Mouse (Mus musculus) heart, embryonic 14.5 days (tissue): ENCODE measurements around the gene Ecm2. TPM values are rescaled to one million over a fixed set of nuclear protein-coding genes. Genes with fewer than 3 reads are reported as not detected.
A peak's percentile ranks its signal among the peaks of the same experiment; 100 is the strongest.

Experiments used
- ATAC-seq: fragments of 200-750 bp; cut with Nextera tagmentation; 2 replicates; pipeline ENCODE4 v1.8.0; 2017; ENCODE audit warnings: low read depth, moderate TSS enrichment; ENCODE audit not compliant: insufficient number of reproducible peaks, insufficient read depth, low FRiP score
- H3K27ac ChIP-seq, 2 experiments: fragments of 200-500 bp in 1 of 2; fragments of 300-500 bp in 1 of 2; sonication (generic) in 1 of 2; replicated peaks in 1 of 2; 2 replicates each; pipeline ENCODE4 v1.5.1; 2012 to 2014; ENCODE audit warnings: low read depth in 2 of 2, low read length in 2 of 2, control low read depth in 1 of 2, mild to moderate bottlenecking in 1 of 2, mixed read lengths in 1 of 2; ENCODE audit not compliant: control insufficient read depth in 1 of 2, insufficient read depth in 1 of 2
- H3K27me3 ChIP-seq: fragments of 300-500 bp; sonication (generic); 2 replicates; pipeline ENCODE4 v1.6.1; 2014; ENCODE audit warnings: mild to moderate bottlenecking, low read length, control low read depth; ENCODE audit not compliant: control insufficient read depth, insufficient read depth
- H3K36me3 ChIP-seq: fragments of 300-500 bp; sonication (generic); 2 replicates; pipeline ENCODE4 v1.6.1; 2014; ENCODE audit warnings: mild to moderate bottlenecking, control low read depth, low read length, mixed read lengths; ENCODE audit not compliant: control insufficient read depth, insufficient read depth
- H3K4me1 ChIP-seq, 2 experiments: fragments of 200-500 bp in 1 of 2; fragments of 300-500 bp in 1 of 2; sonication (generic) in 1 of 2; 2 replicates each; pipeline ENCODE4 v1.6.1; 2012 to 2014; ENCODE audit warnings: low read length in 2 of 2, control low read depth in 1 of 2, mixed read lengths in 1 of 2; ENCODE audit not compliant: control insufficient read depth in 2 of 2, insufficient read depth in 2 of 2
- H3K4me2 ChIP-seq: fragments of 300-500 bp; sonication (generic); 2 replicates; pipeline ENCODE4 v1.6.1; 2014; ENCODE audit warnings: mild to moderate bottlenecking, low read length
- H3K4me3 ChIP-seq, 2 experiments: fragments of 200-500 bp in 1 of 2; fragments of 300-500 bp in 1 of 2; sonication (generic) in 1 of 2; 2 replicates each; pipeline ENCODE4 v1.5.1; 2012 to 2014; ENCODE audit warnings: low read length in 2 of 2, mild to moderate bottlenecking in 2 of 2, control low read depth in 1 of 2, low read depth in 1 of 2, moderate library complexity in 1 of 2; ENCODE audit not compliant: control insufficient read depth in 1 of 2, insufficient read depth in 1 of 2
- H3K9ac ChIP-seq: fragments of 300-500 bp; sonication (generic); 2 replicates; pipeline ENCODE4 v1.6.1; 2014; ENCODE audit warnings: mild to moderate bottlenecking, low read length
- H3K9me3 ChIP-seq: fragments of 300-500 bp; sonication (generic); 2 replicates; pipeline ENCODE4 v1.6.1; 2016; ENCODE audit warnings: low read length, control low read depth; ENCODE audit not compliant: control insufficient read depth
- WGBS: fragments of 180-500 bp; shearing (Covaris S2); extraction: QIAGEN DNeasy Blood & Tissue Kit; methylation state at CpG from one replicate; pipeline ENCODE4 v1.1.7; 2014; 5-methylcytosine and 5-hydroxymethylcytosine counted together
- polyA plus RNA-seq: library from polyadenylated mRNA; unstranded; fragments of >200 nt; fragmentation: Nextera tagmentation; extraction: Ambion mirVana; gene quantifications from 2 replicates; pipeline ENCODE4 v1.2.1, GENCODE M21; 2014

Ecm2 gene
- polyA plus RNA-seq, 1 experiment from 2014 or later, result 3.7 TPM

- Histone ChIP-seq H3K27ac (no peak overlapping the region), H3K9me3 (no peaks in the 10 kb centered on the region), H3K4me1 (peaks cover 4 to 11% of the 10 kb centered on the region in 2 experiments; a peak in 2 of 4 replicates), H3K9ac (no peak overlapping the region), H3K36me3 (no peaks in the 10 kb centered on the region), H3K4me2 (no peak overlapping the region), H3K27me3 (no peaks in the 10 kb centered on the region), H3K4me3 (no peak overlapping the region)
- WGBS, result 89% methylated on average over 6 of the region's 6 CpGs
- no peak for ATAC-seq
These were observed 25.7 kb upstream of the Ecm2 start for GRCm38 (mm10) chr13:49478851-49479374.

GRCm38 (mm10) chr13:49479399-49479798 lies 25.2 kb upstream of the Ecm2 start:
- H3K27me3 ChIP-seq, result no peaks in the 10 kb centered on the region
- no peak overlapping the region for H3K9ac ChIP-seq
- no peak overlapping the region for H3K4me2 ChIP-seq
- 71% methylated on average over 4 of the region's 4 CpGs for WGBS
- H3K9me3 ChIP-seq, result no peaks in the 10 kb centered on the region
- no peak overlapping the region for H3K4me3 ChIP-seq
- peaks cover 4 to 11% of the 10 kb centered on the region in 2 experiments; a peak in 2 of 4 replicates for H3K4me1 ChIP-seq
- H3K27ac ChIP-seq, result peak overlapping the region in 1 of 2 experiments; percentile 60; a peak in 2 of 4 replicates
- ATAC-seq, result no peak
- H3K36me3 ChIP-seq, result no peaks in the 10 kb centered on the region

- peak; percentile 77 for ATAC-seq
- H3K27ac ChIP-seq, result peak overlapping the region in 1 of 2 experiments; percentile 79; a peak in 2 of 4 replicates
These were observed 24.6 kb upstream of the Ecm2 start for GRCm38 (mm10) chr13:49480057-49480456.

GRCm38 (mm10) chr13:49480551-49480950 lies 24.1 kb upstream of the Ecm2 start:
- Histone ChIP-seq H3K4me3 (no peak overlapping the region), H3K4me2 (no peak overlapping the region), H3K27ac (peak overlapping the region; percentile 68 to 79), H3K36me3 (no peaks in the 10 kb centered on the region), H3K4me1 (peaks cover 4 to 11% of the 10 kb centered on the region in 2 experiments; a peak in 2 of 4 replicates), H3K27me3 (no peaks in the 10 kb centered on the region), H3K9me3 (no peaks in the 10 kb centered on the region), H3K9ac (0 out of 2 replicates have a peak overlapping the region, but pooled peaks have one; percentile 7)
- no peak for ATAC-seq
- WGBS, result 56% methylated on average over 5 of the region's 5 CpGs

More at GRCm38 (mm10) chr13:49480057-49480456, 24.6 kb upstream of the Ecm2 start:
- no peak overlapping the region for H3K9ac ChIP-seq
- H3K36me3 ChIP-seq, result no peaks in the 10 kb centered on the region
- H3K9me3 ChIP-seq, result no peaks in the 10 kb centered on the region
- H3K27me3 ChIP-seq, result no peaks in the 10 kb centered on the region
- WGBS, result 44% methylated on average over 2 of the region's 2 CpGs
- H3K4me2 ChIP-seq, result no peak overlapping the region
- peaks cover 4 to 11% of the 10 kb centered on the region in 2 experiments; a peak in 2 of 4 replicates for H3K4me1 ChIP-seq
- H3K4me3 ChIP-seq, result no peak overlapping the region

- H3K4me3 ChIP-seq, result no peak overlapping the region
- no peaks in the 10 kb centered on the region for H3K9me3 ChIP-seq
- no peak overlapping the region for H3K9ac ChIP-seq
- ATAC-seq, result no peak
- H3K27ac ChIP-seq, result no peak overlapping the region
- H3K4me2 ChIP-seq, result no peak overlapping the region
- H3K36me3 ChIP-seq, result no peaks in the 10 kb centered on the region
- no peaks in the 10 kb centered on the region for H3K27me3 ChIP-seq
- WGBS, result 90% methylated on average over 5 of the region's 5 CpGs
- H3K4me1 ChIP-seq, result peaks cover 2 to 7% of the 10 kb centered on the region in 2 experiments; a peak in 2 of 4 replicates
These were observed 19.2 kb upstream of the Ecm2 start for GRCm38 (mm10) chr13:49485388-49485787.

GRCm38 (mm10) chr13:49492376-49493368 lies 11.9 kb upstream of the Ecm2 start, which contains the start of gene Tes3-ps:
Gene Tes3-ps (plus strand): TSS chr13:49493318.
- H3K4me1 ChIP-seq, result peaks cover 3 to 11% of the 10 kb centered on the region in 2 experiments; a peak in 3 of 4 replicates
- WGBS, result 37% methylated on average over 6 of the region's 6 CpGs
- 0 out of 4 replicates have a peak within 1 kb of the TSS, but pooled peaks of 1 of the 2 experiments have one; percentile 46 for H3K27ac ChIP-seq
- H3K4me3 ChIP-seq, result no peak within 1 kb of the TSS
- no peak within 1 kb of the TSS for H3K4me2 ChIP-seq
- H3K9ac ChIP-seq, result no peak within 1 kb of the TSS
- H3K27me3 ChIP-seq, result no peaks in the 10 kb centered on the region
- no peaks in the 10 kb centered on the region for H3K9me3 ChIP-seq
- H3K36me3 ChIP-seq, result no peaks in the 10 kb centered on the region
- ATAC-seq, result no peak

GRCm38 (mm10) chr13:49505776-49506175 lies 1.2 kb downstream of the Ecm2 start:
- Histone ChIP-seq H3K36me3 (no peaks in the 10 kb centered on the region), H3K4me3 (no peak overlapping the region), H3K4me2 (peak overlapping the region; percentile 49), H3K9me3 (no peaks in the 10 kb centered on the region), H3K9ac (no peak overlapping the region), H3K4me1 (peaks cover 0 to 8% of the 10 kb centered on the region in 2 experiments; a peak in 1 of 4 replicates), H3K27ac (no peak overlapping the region), H3K27me3 (no peaks in the 10 kb centered on the region)
- WGBS, result 70% methylated on average over 4 of the region's 4 CpGs
- ATAC-seq, result no peak
